Mouse (Mus musculus): ENCODE measurements around the gene Ttc17.
"Not testable (repeated sequence)": the region's sequence is repeated elsewhere in the genome, so short reads cannot be mapped to it uniquely, and the experiment has no call there.

The Ttc17 gene

GRCm38 (mm10) chr2:94387846-94388245, 18.6 kb downstream of the Ttc17 start:
- in situ Hi-C loops (cut with MboI; ENCODE audit: unreplicated experiment in 2 of 2), result no loop called here

- in situ Hi-C loops (cut with MboI; ENCODE audit: unreplicated experiment in 2 of 2), result not testable (repeated sequence)
Measured at GRCm38 (mm10) chr2:94384483-94384882, 22.0 kb downstream of the Ttc17 start.

- in situ Hi-C loops (cut with MboI; ENCODE audit: unreplicated experiment in 2 of 2), result no loop called here
Measured at GRCm38 (mm10) chr2:94381057-94381647, 25.3 kb downstream of the Ttc17 start.

- in situ Hi-C loops (cut with MboI; ENCODE audit: unreplicated experiment in 2 of 2), result no loop called here
Measured at GRCm38 (mm10) chr2:94378678-94379077, 27.8 kb downstream of the Ttc17 start.

GRCm38 (mm10) chr2:94371093-94371492, 35.4 kb downstream of the Ttc17 start:
- in situ Hi-C loops (cut with MboI; ENCODE audit: unreplicated experiment in 2 of 2), result no loop called here

GRCm38 (mm10) chr2:94363821-94364220, 42.7 kb downstream of the Ttc17 start:
- in situ Hi-C loops (cut with MboI; ENCODE audit: unreplicated experiment in 2 of 2), result no loop called here

- in situ Hi-C loops (cut with MboI; ENCODE audit: unreplicated experiment in 2 of 2), result no loop called here
Measured at GRCm38 (mm10) chr2:94360398-94360973, 46.0 kb downstream of the Ttc17 start.

GRCm38 (mm10) chr2:94348165-94348591, 58.3 kb downstream of the Ttc17 start:
- in situ Hi-C loops (cut with MboI; ENCODE audit: unreplicated experiment in 2 of 2), result no loop called here

GRCm38 (mm10) chr2:94346746-94347145, 59.7 kb downstream of the Ttc17 start:
- in situ Hi-C loops (cut with MboI; ENCODE audit: unreplicated experiment in 2 of 2), result no loop called here

GRCm38 (mm10) chr2:94344624-94345023, 61.9 kb downstream of the Ttc17 start:
- in situ Hi-C loops (cut with MboI; ENCODE audit: unreplicated experiment in 2 of 2), result no loop called here

GRCm38 (mm10) chr2:94343290-94344285, 62.9 kb downstream of the Ttc17 start:
- in situ Hi-C loops (cut with MboI; ENCODE audit: unreplicated experiment in 2 of 2), result no loop called here

GRCm38 (mm10) chr2:94340769-94341168, 65.7 kb downstream of the Ttc17 start:
- in situ Hi-C loops (cut with MboI; ENCODE audit: unreplicated experiment in 2 of 2), result no loop called here

GRCm38 (mm10) chr2:94339495-94339894, 67.0 kb downstream of the Ttc17 start:
- in situ Hi-C loops (cut with MboI; ENCODE audit: unreplicated experiment in 2 of 2), result no loop called here

- in situ Hi-C loops (cut with MboI; ENCODE audit: unreplicated experiment in 2 of 2), result no loop called here
Measured at GRCm38 (mm10) chr2:94336336-94336735, 70.2 kb downstream of the Ttc17 start.

GRCm38 (mm10) chr2:94334742-94335046, 71.8 kb downstream of the Ttc17 start:
- in situ Hi-C loops (cut with MboI; ENCODE audit: unreplicated experiment in 2 of 2), result no loop called here

GRCm38 (mm10) chr2:94333841-94334741, 72.4 kb downstream of the Ttc17 start:
- in situ Hi-C loops (cut with MboI; ENCODE audit: unreplicated experiment in 2 of 2), result no loop called here

- in situ Hi-C loops (cut with MboI; ENCODE audit: unreplicated experiment in 2 of 2), result no loop called here
Measured at GRCm38 (mm10) chr2:94333086-94333485, 73.4 kb downstream of the Ttc17 start.

- in situ Hi-C loops (cut with MboI; ENCODE audit: unreplicated experiment in 2 of 2), result no loop called here
Measured at GRCm38 (mm10) chr2:94329336-94329735, 77.2 kb downstream of the Ttc17 start.

GRCm38 (mm10) chr2:94327836-94328235, 78.7 kb downstream of the Ttc17 start:
- in situ Hi-C loops (cut with MboI; ENCODE audit: unreplicated experiment in 2 of 2), result no loop called here

GRCm38 (mm10) chr2:94319780-94320179, 86.7 kb downstream of the Ttc17 start:
- in situ Hi-C loops (cut with MboI; ENCODE audit: unreplicated experiment in 2 of 2), result no loop called here

- in situ Hi-C loops (cut with MboI; ENCODE audit: unreplicated experiment in 2 of 2), result no loop called here
Measured at GRCm38 (mm10) chr2:94316526-94316925, 90.0 kb downstream of the Ttc17 start.
